Mouse (Mus musculus): Measurements from ENCODE around the gene Dpep2nb. TPM values are rescaled to one million over a fixed set of nuclear protein-coding genes. Genes with fewer than 3 reads are reported as not detected.
"Not testable (repeated sequence)": the region's sequence is repeated elsewhere in the genome, so short reads cannot be mapped to it uniquely, and the experiment has no call there.

The Dpep2nb gene
- total RNA-seq, 2 experiments from 2014 or later = not detected

GRCm38 (mm10) chr8:106038721-106039120 is 32.9 kb upstream of the Dpep2nb start:
- intact Hi-C loops (cut with DNase I) = no loop called here
- no peak for DNase-seq (ENCODE audit: extremely low spot score in 1 of 2, low spot score in 2 of 2)
- no peak overlapping the region for H3K27ac ChIP-seq
- H3K4me3 ChIP-seq = no peak overlapping the region
- TF ChIP-seq CTCF (IDR thresholded peaks at IDR 0.05) = no peak

GRCm38 (mm10) chr8:106022483-106022882 is 16.7 kb upstream of the Dpep2nb start:
- DNase-seq (ENCODE audit: extremely low spot score in 1 of 2, low spot score in 2 of 2) = peak; percentile 76 to 79
- intact Hi-C loops (cut with DNase I) = loop anchor here (2.0 to 5.0 kb wide), 3 partner anchors 32 to 310 kb away; partner anchors contain the start of gene Dus2
- no peak overlapping the region for H3K27ac ChIP-seq
- peak; percentile 98 for TF ChIP-seq CTCF (IDR thresholded peaks at IDR 0.05)
- no peak overlapping the region for H3K4me3 ChIP-seq

GRCm38 (mm10) chr8:106018039-106018438 is 12.3 kb upstream of the Dpep2nb start:
- H3K27ac ChIP-seq = no peak overlapping the region
- no peak overlapping the region for H3K4me3 ChIP-seq
- DNase-seq (ENCODE audit: extremely low spot score in 1 of 2, low spot score in 2 of 2) = no peak
- intact Hi-C loops (cut with DNase I) = no loop called here
- TF ChIP-seq CTCF (IDR thresholded peaks at IDR 0.05) = no peak

- no peak for DNase-seq (ENCODE audit: extremely low spot score in 1 of 2, low spot score in 2 of 2)
- no peak overlapping the region for H3K27ac ChIP-seq
- H3K4me3 ChIP-seq = no peak overlapping the region
- intact Hi-C loops (cut with DNase I) = no loop called here
- TF ChIP-seq CTCF (IDR thresholded peaks at IDR 0.05) = no peak
These were observed 11.4 kb upstream of the Dpep2nb start for GRCm38 (mm10) chr8:106017130-106017529.

- no peak for DNase-seq (ENCODE audit: extremely low spot score in 1 of 2, low spot score in 2 of 2)
- TF ChIP-seq CTCF (IDR thresholded peaks at IDR 0.05) = no peak
- intact Hi-C loops (cut with DNase I) = no loop called here
These were observed 10.5 kb upstream of the Dpep2nb start for GRCm38 (mm10) chr8:106016284-106016683.

GRCm38 (mm10) chr8:106012203-106012602 is 6.4 kb upstream of the Dpep2nb start:
- intact Hi-C loops (cut with DNase I) = loop anchor here (5.0 kb wide), 1 partner anchor 160 kb away; the partner anchor contains the start of gene Cenpt
- not testable (repeated sequence) for H3K27ac ChIP-seq; H3K4me3 ChIP-seq; DNase-seq (ENCODE audit: extremely low spot score in 1 of 2, low spot score in 2 of 2)

More at GRCm38 (mm10) chr8:106016284-106016683, 10.5 kb upstream of the Dpep2nb start:
- H3K4me3 ChIP-seq = no peak overlapping the region
- H3K27ac ChIP-seq = no peak overlapping the region

- intact Hi-C loops (cut with DNase I) = loop anchor here (2.0 to 5.0 kb wide), 2 partner anchors 111 to 159 kb away; partner anchors contain the start of genes Cenpt and Pskh1
- peak within 1 kb of the TSS; percentile 81 for H3K27ac ChIP-seq
- TF ChIP-seq CTCF (IDR thresholded peaks at IDR 0.05) = no peak
These were observed 5.8 kb upstream of the Dpep2nb start, which contains the start of gene Ddx28 for GRCm38 (mm10) chr8:106011643-106011986. Gene Ddx28, minus strand, starts transcription at chr8:106011882.

GRCm38 (mm10) chr8:106010748-106011642 is 5.2 kb upstream of the Dpep2nb start:
- no peak for TF ChIP-seq CTCF (IDR thresholded peaks at IDR 0.05)
- H3K4me3 ChIP-seq = peak overlapping the region; percentile 99
- peak; percentile 92 to 96 for DNase-seq (ENCODE audit: extremely low spot score in 1 of 2, low spot score in 2 of 2)
- intact Hi-C loops (cut with DNase I) = loop anchor here (2.0 to 5.0 kb wide), 2 partner anchors 110 to 159 kb away; partner anchors contain the start of genes Cenpt and Pskh1
- peak overlapping the region; percentile 81 for H3K27ac ChIP-seq

More at GRCm38 (mm10) chr8:106011643-106011986, 5.8 kb upstream of the Dpep2nb start, which contains the start of gene Ddx28:
- DNase-seq (ENCODE audit: extremely low spot score in 1 of 2, low spot score in 2 of 2) = no peak
- H3K4me3 ChIP-seq = peak within 1 kb of the TSS; percentile 99

- intact Hi-C loops (cut with DNase I) = not testable (repeated sequence)
These were observed 2.1 kb upstream of the Dpep2nb start for GRCm38 (mm10) chr8:106007891-106008290.

GRCm38 (mm10) chr8:106007135-106007534 is 1.4 kb upstream of the Dpep2nb start:
- H3K27ac ChIP-seq = no peak overlapping the region
- no peak for DNase-seq (ENCODE audit: extremely low spot score in 1 of 2, low spot score in 2 of 2)
- TF ChIP-seq CTCF (IDR thresholded peaks at IDR 0.05) = no peak
- intact Hi-C loops (cut with DNase I) = no loop called here
- no peak overlapping the region for H3K4me3 ChIP-seq

More at GRCm38 (mm10) chr8:106007891-106008290, 2.1 kb upstream of the Dpep2nb start:
- peak; percentile 33 for TF ChIP-seq CTCF (IDR thresholded peaks at IDR 0.05)
- H3K4me3 ChIP-seq; DNase-seq (ENCODE audit: extremely low spot score in 1 of 2, low spot score in 2 of 2); H3K27ac ChIP-seq: not testable (repeated sequence)

- no peak overlapping the region for H3K27ac ChIP-seq
- no peak for DNase-seq (ENCODE audit: extremely low spot score in 1 of 2, low spot score in 2 of 2)
- intact Hi-C loops (cut with DNase I) = no loop called here
- no peak overlapping the region for H3K4me3 ChIP-seq
- TF ChIP-seq CTCF (IDR thresholded peaks at IDR 0.05) = peak; percentile 12; the same call in 1 of the 2 replicates
These were observed 638 bp upstream of the Dpep2nb start for GRCm38 (mm10) chr8:106006413-106006812.

- no peak overlapping the region for H3K27ac ChIP-seq
- H3K4me3 ChIP-seq = no peak overlapping the region
- no peak for TF ChIP-seq CTCF (IDR thresholded peaks at IDR 0.05)
- intact Hi-C loops (cut with DNase I) = no loop called here
- no peak for DNase-seq (ENCODE audit: extremely low spot score in 1 of 2, low spot score in 2 of 2)
These were observed 1.1 kb downstream of the Dpep2nb start for GRCm38 (mm10) chr8:106004538-106005207.
